Mouse (Mus musculus): ENCODE results near the gene Caly.

- TF ChIP-seq POLR2A (IDR thresholded peaks at IDR 0.05; ENCODE audit: low read depth, low read length) (0 out of 2 replicates have a peak, but pooled peaks have one; percentile 15), CTCF (IDR thresholded peaks at IDR 0.05; ENCODE audit: extremely low read depth, insufficient read length, insufficient replicate concordance, low read depth, low read length) (no peak)
Measured at GRCm38 (mm10) chr7:140094954-140095353, 12.6 kb upstream of the Caly start.
